Mouse (Mus musculus) urinary bladder, postnatal 14 days (tissue): ENCODE measurements at regions not wholly inside any gene's neighbourhood (a gene's known extent, or its start where the extent isn't known, plus 50 kb on each side); places are given as distances from the start of the nearest gene placed in this dataset.

Experiments used
- DNase-seq: peaks from one replicate; pipeline ENCODE4 v3.0.0; 2021; ENCODE audit warnings: low spot score

- no peak for DNase-seq
Observed at GRCm38 (mm10) chr9:22937686-22938391, 285.0 kb upstream of the Bmper start.

- DNase-seq = no peak
Observed at GRCm38 (mm10) chr9:22944992-22945391, 277.9 kb upstream of the Bmper start.

- no peak for DNase-seq
Observed at GRCm38 (mm10) chr9:22945426-22945955, 277.4 kb upstream of the Bmper start.

- DNase-seq = no peak
Observed at GRCm38 (mm10) chr9:22952571-22953442, 270.1 kb upstream of the Bmper start.

- no peak for DNase-seq
Observed at GRCm38 (mm10) chr9:22962269-22962815, 260.5 kb upstream of the Bmper start.

- no peak for DNase-seq
Observed at GRCm38 (mm10) chr9:22971312-22971711, 251.6 kb upstream of the Bmper start.

- DNase-seq = no peak
Observed at GRCm38 (mm10) chr9:22976748-22977147, 246.1 kb upstream of the Bmper start.

- DNase-seq = no peak
Observed at GRCm38 (mm10) chr9:22979627-22980026, 243.2 kb upstream of the Bmper start.

- no peak for DNase-seq
Observed at GRCm38 (mm10) chr9:22989508-22989907, 233.4 kb upstream of the Bmper start.

GRCm38 (mm10) chr9:22993531-22993930 lies 229.3 kb upstream of the Bmper start:
- DNase-seq = no peak

GRCm38 (mm10) chr9:22995564-22995963 lies 227.3 kb upstream of the Bmper start:
- no peak for DNase-seq

GRCm38 (mm10) chr9:22998306-22998705 lies 224.6 kb upstream of the Bmper start:
- DNase-seq = no peak

GRCm38 (mm10) chr9:22999181-22999580 lies 223.7 kb upstream of the Bmper start:
- no peak for DNase-seq

- no peak for DNase-seq
Observed at GRCm38 (mm10) chr9:23000200-23000599, 222.7 kb upstream of the Bmper start.

GRCm38 (mm10) chr9:23003195-23004061 lies 219.4 kb upstream of the Bmper start:
- no peak for DNase-seq

- no peak for DNase-seq
Observed at GRCm38 (mm10) chr9:23005005-23005404, 217.9 kb upstream of the Bmper start.

- no peak for DNase-seq
Observed at GRCm38 (mm10) chr9:23009462-23010183, 213.3 kb upstream of the Bmper start.

GRCm38 (mm10) chr9:23011316-23011959 lies 211.4 kb upstream of the Bmper start:
- no peak for DNase-seq

GRCm38 (mm10) chr9:23012130-23012529 lies 210.7 kb upstream of the Bmper start:
- no peak for DNase-seq

GRCm38 (mm10) chr9:23016733-23017132 lies 206.1 kb upstream of the Bmper start:
- DNase-seq = no peak

GRCm38 (mm10) chr9:23024061-23024460 lies 198.8 kb upstream of the Bmper start:
- DNase-seq = no peak
